Mouse (Mus musculus) CH12.LX (cell line): ENCODE measurements at regions not wholly inside any gene's neighbourhood (a gene's known extent, or its start where the extent isn't known, plus 50 kb on each side); places are given as distances from the start of the nearest gene placed in this dataset.

Experiments
- DNase-seq: peaks from one replicate; pipeline ENCODE4 v3.0.0-alpha.2; 2013; ENCODE audit errors: extremely low read depth
- H3K27ac ChIP-seq: 2 replicates; pipeline ENCODE4 v1.5.1; 2012; ENCODE audit warnings: low read depth, mild to moderate bottlenecking, control low read depth, moderate library complexity; ENCODE audit not compliant: insufficient read depth
- H3K27me3 ChIP-seq: replicated peaks from 2 replicates; pipeline ENCODE3; 2012; ENCODE audit warnings: inconsistent platforms
- H3K36me3 ChIP-seq, 2 experiments: replicated peaks in 1 of 2; 2 replicates each; pipeline versions ENCODE3 to v1.6.1; 2012; ENCODE audit warnings: inconsistent platforms in 1 of 2, low read length in 1 of 2, mild to moderate bottlenecking in 1 of 2, mixed read lengths in 1 of 2, moderate library complexity in 1 of 2; ENCODE audit not compliant: control insufficient read depth in 1 of 2, insufficient read depth in 1 of 2
- H3K4me1 ChIP-seq, 2 experiments: 2 replicates each; pipeline ENCODE4 v1.6.1; 2012; ENCODE audit warnings: inconsistent platforms in 1 of 2, moderate library complexity in 1 of 2; ENCODE audit not compliant: insufficient read depth in 2 of 2, control insufficient read depth in 1 of 2
- H3K4me2 ChIP-seq: 2 replicates; pipeline ENCODE4 v1.6.1; 2012; ENCODE audit warnings: low read depth, mild to moderate bottlenecking, control low read depth; ENCODE audit not compliant: poor library complexity, insufficient read depth, severe bottlenecking
- H3K4me3 ChIP-seq, 3 experiments: fragments of 150-350 bp in 1 of 3; sonication (generic) in 1 of 3; replicated peaks in 1 of 3; 2 replicates each; pipeline versions ENCODE3 to v1.5.1; 2011 to 2012; ENCODE audit warnings: low read depth in 2 of 3, low read length in 2 of 3, mild to moderate bottlenecking in 2 of 3, moderate library complexity in 2 of 3, control low read depth in 1 of 3, improper control_type of control experiment in 1 of 3, inconsistent platforms in 1 of 3, mixed read lengths in 1 of 3; ENCODE audit not compliant: poor library complexity in 1 of 3
- H3K79me2 ChIP-seq: replicated peaks from 2 replicates; pipeline ENCODE4 v1.6.1; 2012; ENCODE audit warnings: mild to moderate bottlenecking, moderate library complexity; ENCODE audit not compliant: control insufficient read depth, poor library complexity, insufficient read depth, severe bottlenecking; ENCODE audit errors: extremely low read depth
- H3K9ac ChIP-seq: 2 replicates; pipeline ENCODE4 v1.6.1; 2012; ENCODE audit warnings: low read depth, mild to moderate bottlenecking, control low read depth, moderate library complexity; ENCODE audit not compliant: insufficient read depth
- H3K9me3 ChIP-seq: replicated peaks from 2 replicates; pipeline ENCODE3; 2012; ENCODE audit warnings: low read length, inconsistent platforms, mixed read lengths
- CTCF ChIP-seq, 2 experiments: IDR thresholded peaks in 1 of 2; conservative IDR thresholded peaks in 1 of 2; 2 replicates each; pipeline ENCODE4 v1.5.1; 2011 to 2012; ENCODE audit warnings: low read depth in 2 of 2, low read length in 2 of 2, improper control_type of control experiment in 1 of 2, inconsistent platforms in 1 of 2, mild to moderate bottlenecking in 1 of 2, moderate library complexity in 1 of 2
- NRF1 ChIP-seq: IDR thresholded peaks from 2 replicates; pipeline ENCODE4 v1.6.1; 2014; ENCODE audit warnings: low read depth, mild to moderate bottlenecking, inconsistent platforms, low read length, improper control_type of control experiment, moderate library complexity
- RAD21 ChIP-seq: IDR thresholded peaks from 2 replicates; pipeline ENCODE4 v1.6.1; 2011; ENCODE audit warnings: low read depth, mild to moderate bottlenecking, low read length, improper control_type of control experiment, moderate library complexity
- SMC3 ChIP-seq: IDR thresholded peaks from 2 replicates; pipeline ENCODE4 v1.6.1; 2011; ENCODE audit warnings: low read depth, low read length, improper control_type of control experiment
- dilution Hi-C: fragments of 300-500 bp; cut with MboI; formaldehyde crosslinking; loops from 2 replicates; pipeline ENCODE4 v1.14.3; 2020; ENCODE audit warnings: low sequenced_read_pairs; ENCODE audit not compliant: extremely low pct_unique_long_range_greater_than_20kb, extremely low pct_ligation_motif_present
- in situ Hi-C: fragments of 300-500 bp; cut with MboI; formaldehyde crosslinking; loops from 3 replicates; pipeline ENCODE4 v1.14.3; 2019; ENCODE audit warnings: low sequenced_read_pairs, low pct_ligation_motif_present, low pct_unique_long_range_greater_than_20kb, mixed read lengths

GRCm38 (mm10) chr19:37836900-37837299 is 139.3 kb downstream of the Cyp26a1 start:
- no peak overlapping the region for H3K9ac ChIP-seq
- H3K9me3 ChIP-seq: no peaks in the 10 kb centered on the region
- no peaks in the 10 kb centered on the region for H3K27me3 ChIP-seq
- TF ChIP-seq SMC3 (peak; percentile 72), NRF1 (no peak), CTCF (conservative IDR thresholded peaks at IDR 0.05 in 1 of 2, IDR thresholded peaks at IDR 0.05 in 1 of 2; ENCODE audit: low read depth in 2 of 2, low read length in 2 of 2) (peak in 1 of 2 experiments; percentile 71; a peak in 2 of 4 replicates), RAD21 (peak; percentile 65)
- TF ChIP-seq, all 38 proteins: peak for 3
- dilution Hi-C loops (no loop called here), in situ Hi-C loops (loop anchor here (25.0 kb wide), 1 partner anchor 125 kb away; no protein-coding TSS in a partner anchor)
- H3K4me2 ChIP-seq: no peak overlapping the region
- no peak overlapping the region for H3K4me3 ChIP-seq
- H3K79me2 ChIP-seq: no peaks in the 10 kb centered on the region
- peaks cover 0 to 11% of the 10 kb centered on the region in 2 experiments; a peak in 2 of 4 replicates for H3K4me1 ChIP-seq
- peak; percentile 37 for DNase-seq
- no peak overlapping the region for H3K27ac ChIP-seq
- H3K36me3 ChIP-seq: no peaks in the 10 kb centered on the region
